Mouse (Mus musculus) central nervous system, embryonic 18 days (tissue): Measurements from ENCODE around the gene Serpina5. TPM values are rescaled to one million over a fixed set of nuclear protein-coding genes. Genes with fewer than 3 reads are reported as not detected.

ENCODE experiments used
- polyA plus RNA-seq: library from polyadenylated mRNA; depleted of rRNA; stranded (reverse); fragments of >200 nt; gene quantifications from 2 replicates; pipeline ENCODE4 v1.2.3, GENCODE M21; 2012; rRNA removed

Serpina5 gene
- polyA plus RNA-seq, result not detected in 2 replicates

DNA sequence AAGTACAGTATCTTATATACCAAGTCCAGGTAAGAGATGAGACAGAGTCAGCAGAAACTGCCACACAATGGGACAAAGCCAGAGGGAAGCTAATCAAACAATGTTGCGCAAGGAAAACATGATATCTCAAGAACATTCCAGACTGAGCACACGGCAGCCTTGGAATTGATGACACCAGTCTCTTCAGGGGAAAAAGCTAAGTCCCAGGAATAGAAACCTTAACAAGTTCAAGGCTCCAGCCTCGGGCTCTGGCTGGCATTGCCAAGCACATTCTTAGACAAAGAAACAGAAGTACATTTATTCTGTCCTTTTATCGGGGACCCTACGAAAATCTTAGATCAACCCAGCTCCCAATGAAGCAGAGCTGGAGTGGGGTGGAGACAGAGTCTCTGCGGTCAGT is at the start of gene Serpina5:
Gene Serpina5 (plus strand): TSS at position 346 of the 400 bp plus-strand sequence.

DNA sequence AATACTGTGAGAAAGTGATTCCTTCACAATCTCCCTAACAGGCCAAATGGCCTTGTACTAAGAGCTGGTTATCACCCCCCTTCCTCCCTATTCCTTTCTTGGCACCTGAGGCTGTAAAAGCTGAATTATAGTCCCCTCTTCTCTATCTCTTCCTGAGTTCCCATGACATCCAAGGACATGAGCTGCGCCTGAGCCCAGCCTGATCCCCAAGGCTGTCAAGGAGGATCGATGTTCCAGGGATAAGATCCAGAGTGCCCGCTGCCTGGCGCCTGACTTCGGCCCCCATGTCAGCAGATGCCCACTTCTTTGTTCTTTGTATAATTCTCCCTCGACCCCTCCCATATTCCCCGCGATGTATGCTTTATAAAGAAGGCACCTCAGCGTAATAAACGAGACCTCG is 11.4 kb downstream of the Serpina5 start, which contains the start of gene Serpina3a:
Gene Serpina3a (plus strand): TSS at position 392 of the 400 bp plus-strand sequence.

DNA sequence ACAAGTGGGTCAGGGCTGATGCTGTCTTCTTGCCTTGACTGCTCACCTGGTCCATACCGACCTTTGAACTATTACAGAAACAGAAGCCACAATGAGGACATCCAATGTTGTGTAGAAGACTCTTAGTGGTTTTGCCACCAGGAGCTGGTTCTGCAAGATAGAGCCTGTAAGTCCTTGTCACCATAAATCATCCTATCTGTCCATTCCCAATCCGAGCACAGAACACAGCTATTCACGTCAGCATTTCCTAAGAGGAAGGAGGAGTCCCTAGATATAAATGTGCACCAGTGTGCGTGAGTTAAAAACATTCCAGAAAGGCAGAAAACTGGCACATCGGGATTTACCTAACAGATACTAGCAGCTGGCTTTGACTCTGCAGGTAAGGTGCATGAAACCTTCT is 26.8 kb downstream of the Serpina5 start, which contains the start of gene Serpina3b:
Gene Serpina3b (plus strand): TSS at position 301 of the 400 bp plus-strand sequence.

DNA sequence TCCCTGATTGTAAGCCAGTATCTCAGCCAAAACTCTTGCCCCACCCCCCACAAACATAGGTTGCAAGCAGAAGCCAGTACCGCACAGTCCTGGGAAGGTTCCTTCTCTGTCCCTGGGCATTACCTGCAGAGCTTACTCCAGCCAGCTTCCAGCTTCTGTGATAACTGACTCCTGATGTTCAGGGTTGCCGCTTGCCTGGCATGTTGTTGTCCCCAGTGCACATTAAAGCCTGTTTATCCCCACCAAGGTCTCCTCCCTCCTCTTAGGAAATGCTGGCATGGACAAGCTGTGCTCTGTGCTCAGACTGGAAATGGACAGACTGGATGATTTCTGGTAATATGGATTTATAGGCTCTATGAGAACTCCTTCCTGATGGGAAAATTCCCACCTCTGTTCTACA is 52.7 kb downstream of the Serpina5 start, which contains the start of gene Serpina3c:
Gene Serpina3c (minus strand): TSS at position 215 of the 400 bp plus-strand sequence.

Other genes starting within 250 kb of the Serpina5 start
- gene Serpina1a, start 237.6 kb upstream of the Serpina5 start, polyA plus RNA-seq, result 0.05 TPM in 1 of 2 replicates, not detected in the other
- 0.09 TPM in 1 of 2 replicates, not detected in the other for gene Serpina1c, start 196.2 kb upstream of the Serpina5 start, polyA plus RNA-seq
- gene Serpina1e, start 142.1 kb upstream of the Serpina5 start, polyA plus RNA-seq, result 0.13 and 0.21 TPM in 2 replicates
- 0.04 TPM in 1 of 2 replicates, not detected in the other for gene Serpina11, start 111.2 kb upstream of the Serpina5 start, polyA plus RNA-seq
- 0.04 and 0.09 TPM in 2 replicates for gene Serpina9, start 87.4 kb upstream of the Serpina5 start, polyA plus RNA-seq
- gene Serpina12, start 56.7 kb upstream of the Serpina5 start, polyA plus RNA-seq, result not detected in 2 replicates
- gene Serpina3a, start 11.6 kb downstream of the Serpina5 start, polyA plus RNA-seq, result not detected in 2 replicates
- gene Serpina3b, start 26.9 kb downstream of the Serpina5 start, polyA plus RNA-seq, result not detected in 2 replicates
- 0.60 TPM in 1 of 2 replicates, not detected in the other for gene Serpina3c, start 52.8 kb downstream of the Serpina5 start, polyA plus RNA-seq
- 0.12 and 0.19 TPM in 2 replicates for gene Serpina3f, start 113.4 kb downstream of the Serpina5 start, polyA plus RNA-seq
- gene Serpina3g, start 135.1 kb downstream of the Serpina5 start, polyA plus RNA-seq, result 2.0 and 3.6 TPM in 2 replicates
- 0.12 and 0.47 TPM in 2 replicates for gene Serpina3i, start 162.0 kb downstream of the Serpina5 start, polyA plus RNA-seq
- gene Serpina3j, start 213.4 kb downstream of the Serpina5 start, polyA plus RNA-seq, result not detected in 2 replicates
- 1.1 TPM in 1 of 2 replicates, not detected in the other for gene Serpina3k, start 237.4 kb downstream of the Serpina5 start, polyA plus RNA-seq
- 0.05 and 5.7 TPM in 2 replicates for gene Serpina3m, start 237.4 kb downstream of the Serpina5 start, polyA plus RNA-seq